Mouse (Mus musculus): ENCODE measurements at regions not wholly inside any gene's neighbourhood (a gene's known extent, or its start where the extent isn't known, plus 50 kb on each side); places are given as distances from the start of the nearest gene placed in this dataset.

DNA sequence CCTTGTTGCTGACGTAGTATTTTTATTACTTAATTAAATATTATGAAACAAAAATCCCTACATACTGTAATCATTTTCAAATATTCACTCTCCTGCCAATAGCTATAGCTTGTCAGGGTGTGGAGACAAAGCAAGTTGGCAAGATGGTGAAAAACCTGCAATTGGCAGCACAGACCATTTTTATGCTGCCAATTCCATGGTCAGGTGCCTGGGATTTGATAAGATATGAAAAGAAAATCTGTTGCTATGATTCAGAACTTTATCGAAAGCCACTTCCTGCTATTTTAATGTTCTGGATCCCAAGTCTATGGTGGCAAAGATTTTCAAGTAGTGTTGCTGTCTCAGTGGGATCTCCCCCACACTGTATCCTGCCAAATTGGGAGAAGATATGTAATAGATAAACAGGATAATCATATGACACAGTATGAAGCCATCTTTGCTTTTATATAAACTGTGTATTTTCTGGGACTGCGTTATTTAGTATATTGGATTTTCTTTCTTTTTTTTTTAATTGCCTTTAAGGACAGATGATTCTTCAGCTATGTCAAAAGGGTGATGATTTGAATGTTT is 165.3 kb upstream of the Lrrc3b start:
- DNase-seq: no peak

DNA sequence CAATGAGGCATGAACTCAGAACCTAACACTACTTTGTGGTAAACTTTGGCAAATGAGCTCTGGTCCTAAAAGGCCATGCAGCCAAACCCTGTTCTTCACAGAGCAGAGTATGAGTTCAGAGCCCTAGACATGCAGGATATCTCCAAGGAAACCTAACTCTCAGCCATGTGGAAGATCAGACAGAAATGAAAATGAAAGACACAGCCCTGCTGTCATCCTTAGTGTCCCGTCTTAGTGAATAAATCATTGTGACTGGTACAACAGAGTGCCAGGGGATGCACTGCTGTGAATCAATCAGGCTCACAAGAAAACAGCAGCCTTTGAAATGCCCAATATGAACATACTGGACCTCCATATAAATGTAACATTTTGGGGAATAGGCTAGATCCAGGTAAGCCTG is 171.4 kb upstream of the Lrrc3b start:
- DNase-seq: no peak

DNA sequence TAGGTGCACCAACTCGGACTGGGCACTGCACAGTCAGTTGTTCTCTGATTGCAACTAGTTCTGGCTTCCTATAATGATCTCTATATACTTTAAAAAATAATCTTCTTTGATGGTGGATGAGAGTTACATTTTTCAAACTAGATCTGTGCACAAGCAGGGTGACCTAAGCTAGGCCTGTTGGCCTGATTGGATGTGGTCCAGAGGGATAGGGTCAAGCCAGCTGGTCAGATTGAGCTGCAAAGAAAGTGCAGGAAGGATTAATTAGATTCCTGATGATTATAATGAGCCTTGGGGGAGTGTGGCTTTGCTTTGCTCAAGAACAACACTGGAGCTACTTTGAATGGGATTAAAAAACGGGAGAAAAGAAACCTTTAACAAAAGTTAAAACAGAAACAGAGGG is 195.8 kb upstream of the Lrrc3b start:
- DNase-seq: no peak

DNA sequence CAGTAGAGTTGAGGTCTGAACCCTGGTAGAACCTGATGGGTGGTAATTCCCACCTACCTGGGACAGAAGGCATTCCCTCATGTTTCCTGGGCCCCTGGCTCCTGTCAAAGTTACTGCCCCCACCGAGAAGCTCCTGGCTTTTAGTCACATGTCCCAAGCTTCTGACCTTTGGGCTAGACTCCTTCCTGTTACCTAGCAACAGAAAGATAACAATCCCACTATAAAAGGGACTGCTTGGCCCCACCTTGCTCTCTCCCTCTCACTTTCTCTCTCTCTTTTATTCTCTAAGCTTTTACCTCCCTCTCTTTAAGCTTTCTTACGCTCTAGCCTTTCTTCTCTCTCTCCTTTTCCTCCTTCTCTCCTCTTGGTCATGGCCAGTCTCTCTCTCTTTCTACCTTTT is 198.9 kb upstream of the Lrrc3b start:
- no peak for DNase-seq

DNA sequence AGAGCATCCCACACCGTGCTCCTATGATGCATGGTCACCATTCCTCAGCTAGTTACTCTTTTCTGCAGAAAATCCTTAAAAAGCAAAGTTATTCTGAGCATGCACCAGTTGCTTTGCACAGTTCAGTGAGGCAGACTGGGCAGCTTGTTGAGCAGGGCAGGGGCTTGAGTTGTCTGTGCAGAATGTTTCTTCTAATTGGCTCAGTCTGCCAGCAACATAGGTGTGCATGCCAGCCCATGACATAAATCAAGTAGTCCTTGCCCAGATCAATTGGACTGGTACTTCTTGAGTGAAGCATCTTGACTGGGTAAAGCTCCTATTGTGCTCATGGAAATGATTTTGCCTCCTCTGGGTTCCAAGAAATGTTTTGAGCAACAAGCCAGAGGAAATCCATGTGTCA is 200.1 kb upstream of the Lrrc3b start:
- DNase-seq: no peak

DNA sequence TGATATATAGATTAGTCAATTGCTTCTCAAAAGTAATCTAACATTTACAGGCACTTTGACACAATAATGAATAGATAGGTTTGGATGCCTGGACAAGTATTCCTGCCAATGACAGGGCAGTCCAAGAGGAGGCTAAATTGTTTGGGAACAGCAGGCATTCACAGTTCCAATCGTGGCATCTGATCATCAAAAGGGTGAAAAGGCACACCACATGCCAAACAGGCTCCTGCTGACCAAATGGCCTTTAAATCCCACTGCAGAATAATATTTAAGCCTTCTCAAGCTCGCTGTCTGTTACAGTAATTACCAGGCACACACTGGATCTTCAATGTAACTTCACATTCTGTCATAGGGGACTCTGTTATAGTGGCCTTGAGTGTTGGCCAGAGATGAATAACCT is 222.1 kb upstream of the Lrrc3b start:
- DNase-seq: no peak

DNA sequence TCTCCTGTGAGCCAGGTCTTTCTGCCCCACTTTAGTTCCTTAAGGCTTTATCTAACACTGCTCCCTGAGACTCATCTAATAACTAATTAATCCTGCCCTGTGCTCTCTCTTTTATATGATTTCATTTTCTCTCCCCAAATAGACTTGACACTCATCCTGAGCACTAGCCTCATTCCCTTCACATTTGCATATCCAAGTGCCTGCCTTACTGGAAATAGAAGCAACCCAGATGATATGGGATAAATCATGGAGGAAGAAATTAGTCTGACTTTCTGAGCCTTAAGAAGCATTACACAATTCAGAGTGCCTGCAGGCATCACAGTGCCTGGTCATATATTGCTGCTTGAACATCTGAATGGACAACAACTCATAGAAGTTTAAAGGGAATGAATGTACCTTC is 233.5 kb upstream of the Lrrc3b start:
- no peak for DNase-seq

DNA sequence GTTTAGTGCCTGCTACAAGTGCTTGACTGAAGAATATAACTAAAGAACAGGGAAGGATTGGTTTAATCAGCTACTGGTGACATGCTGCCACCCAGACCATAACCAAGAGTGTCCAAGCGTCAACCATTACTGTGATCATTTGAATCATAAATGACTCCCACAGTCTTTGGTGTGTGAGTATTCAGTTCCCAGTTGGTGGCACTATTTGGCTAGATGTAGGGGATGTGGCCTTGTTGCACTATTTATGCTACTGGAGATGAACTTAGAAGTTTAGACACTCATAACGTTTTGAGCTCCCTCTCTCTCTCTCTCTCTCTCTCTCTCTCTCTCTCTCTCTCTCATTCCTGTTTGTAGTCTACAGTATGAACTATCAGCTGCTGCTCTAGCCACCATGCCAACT is 238.4 kb upstream of the Lrrc3b start:
- DNase-seq: no peak

DNA sequence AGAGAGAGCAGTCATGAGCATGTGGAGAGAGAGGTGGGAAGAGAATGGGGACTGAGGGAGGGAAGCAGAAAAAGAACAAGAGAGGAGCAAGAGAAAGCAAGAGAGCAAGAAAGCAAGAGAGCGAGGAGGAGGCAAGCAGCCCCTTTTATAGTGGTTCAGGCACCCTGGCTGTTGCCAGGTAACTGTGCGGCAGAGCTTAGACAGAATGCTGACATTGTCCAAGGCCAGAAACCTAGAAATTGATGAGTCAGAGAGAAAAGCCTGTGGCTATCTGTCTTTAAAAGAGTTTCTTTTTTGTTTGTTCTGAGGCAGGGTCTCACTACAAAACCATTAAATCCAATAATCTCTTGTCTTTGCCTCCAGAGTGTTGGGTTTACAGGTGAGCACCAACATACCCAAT is 240.7 kb upstream of the Lrrc3b start:
- no peak for DNase-seq

DNA sequence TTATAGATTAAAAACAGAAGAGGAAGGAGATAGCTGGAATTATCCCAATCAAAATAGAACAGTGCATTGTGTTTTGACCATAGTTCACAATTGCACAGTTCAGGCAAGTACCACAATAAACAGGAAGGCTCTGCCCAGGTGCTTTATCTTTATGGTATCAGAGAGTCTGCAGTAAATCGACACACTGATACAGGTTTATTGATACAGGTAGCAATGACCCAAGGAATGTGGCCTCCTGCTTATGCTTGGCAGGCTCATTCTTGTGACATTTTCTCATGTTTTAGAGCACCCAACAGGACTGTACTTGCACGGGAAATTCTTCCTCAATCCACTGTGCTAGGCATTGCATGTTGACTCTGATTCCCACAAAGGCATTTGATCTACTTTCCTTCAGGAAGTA is 259.2 kb upstream of the Lrrc3b start:
- no peak for DNase-seq

DNA sequence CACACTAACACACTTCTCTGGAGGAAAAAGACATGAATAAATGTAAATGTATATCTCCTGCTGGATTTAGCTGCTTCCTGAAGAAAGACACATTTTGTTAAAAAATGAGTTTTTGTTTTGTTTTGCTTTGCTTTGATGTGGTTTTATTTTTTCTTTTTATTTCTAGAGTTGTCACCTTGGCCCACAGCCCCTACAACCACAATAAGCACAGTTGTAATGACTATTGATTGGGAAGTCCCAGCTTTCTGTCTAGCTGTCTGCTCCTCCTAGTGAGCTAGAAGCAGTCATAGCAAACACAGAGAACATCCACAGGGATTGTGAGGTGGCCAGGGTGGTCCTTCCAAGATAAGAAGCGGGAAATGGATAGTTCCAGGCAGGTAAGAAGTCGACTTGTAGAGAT is 259.8 kb upstream of the Lrrc3b start:
- DNase-seq: no peak

DNA sequence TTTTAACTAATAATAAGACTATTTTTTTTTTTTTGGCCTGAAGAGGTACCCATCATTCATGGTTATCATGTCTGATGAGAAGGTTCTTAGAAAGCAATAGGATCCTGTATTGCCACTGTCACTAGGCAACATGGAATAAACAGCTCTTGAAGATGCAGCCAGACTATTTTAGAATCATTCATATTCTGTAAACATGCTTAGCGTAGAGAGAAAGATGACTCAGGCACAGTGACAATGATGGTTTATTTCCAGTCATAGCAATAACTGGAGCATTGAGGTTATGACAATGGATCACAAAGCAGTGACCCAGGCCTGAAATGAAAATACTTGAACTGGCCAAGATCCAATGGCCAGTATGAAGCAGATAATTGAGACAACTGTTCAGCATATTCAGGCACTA is 283.3 kb upstream of the Lrrc3b start:
- no peak for DNase-seq

DNA sequence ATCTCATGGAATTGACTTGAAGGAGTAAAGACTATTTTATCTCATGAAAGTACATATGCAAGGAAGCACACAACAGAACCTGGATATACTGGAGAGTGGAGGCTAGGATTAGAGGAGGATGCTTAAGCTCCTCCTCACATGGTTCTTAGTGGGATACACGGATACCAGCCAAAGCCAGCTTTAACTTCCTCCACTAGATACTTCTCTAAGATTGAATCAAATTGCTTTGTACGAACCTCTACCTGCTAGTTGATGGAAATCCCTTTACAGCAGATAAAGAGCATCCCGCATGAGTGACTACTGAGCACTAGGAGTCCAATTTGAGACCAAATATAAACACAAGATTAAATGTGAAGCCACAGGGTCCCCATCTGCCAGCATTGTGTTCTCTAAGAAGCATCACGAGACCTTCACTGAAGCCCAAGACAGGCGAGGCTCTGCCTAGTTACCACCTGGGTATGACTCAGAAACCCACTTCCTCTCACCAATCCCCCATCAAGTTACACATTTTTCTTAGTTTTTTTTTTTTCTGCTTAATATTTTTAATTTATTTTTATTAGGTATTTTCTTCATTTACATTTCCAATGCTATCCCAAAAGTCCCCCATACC is 307.9 kb upstream of the Lrrc3b start:
- no peak for DNase-seq

DNA sequence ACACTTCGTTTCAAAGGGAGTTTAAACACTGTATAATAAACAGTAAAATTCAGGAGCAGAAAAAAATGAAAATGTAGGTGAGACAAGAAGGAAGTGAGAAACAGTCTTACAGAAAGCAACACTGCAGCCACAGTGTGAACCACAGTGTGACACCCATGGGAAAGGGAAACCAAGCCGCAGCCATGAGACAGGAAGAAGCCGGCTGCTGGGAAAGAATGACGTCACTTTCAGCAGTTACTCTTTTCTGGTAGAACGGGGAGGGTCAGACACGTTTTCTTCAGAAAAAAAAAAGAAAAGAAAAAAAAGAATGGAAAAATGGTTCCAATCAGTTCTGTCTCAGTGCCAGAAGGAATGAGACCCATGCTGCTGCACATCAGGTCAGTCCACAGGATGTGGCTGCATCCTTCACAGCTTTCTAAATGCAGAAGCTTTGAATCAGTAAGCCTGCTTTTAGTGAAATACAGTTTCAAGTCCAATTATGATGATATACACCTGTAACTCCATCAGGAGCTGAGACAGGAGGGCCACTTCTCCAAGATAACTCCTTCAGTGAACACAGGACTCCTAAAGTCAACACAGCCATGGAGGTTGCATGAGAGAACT is 331.2 kb upstream of the Lrrc3b start:
- DNase-seq: no peak

DNA sequence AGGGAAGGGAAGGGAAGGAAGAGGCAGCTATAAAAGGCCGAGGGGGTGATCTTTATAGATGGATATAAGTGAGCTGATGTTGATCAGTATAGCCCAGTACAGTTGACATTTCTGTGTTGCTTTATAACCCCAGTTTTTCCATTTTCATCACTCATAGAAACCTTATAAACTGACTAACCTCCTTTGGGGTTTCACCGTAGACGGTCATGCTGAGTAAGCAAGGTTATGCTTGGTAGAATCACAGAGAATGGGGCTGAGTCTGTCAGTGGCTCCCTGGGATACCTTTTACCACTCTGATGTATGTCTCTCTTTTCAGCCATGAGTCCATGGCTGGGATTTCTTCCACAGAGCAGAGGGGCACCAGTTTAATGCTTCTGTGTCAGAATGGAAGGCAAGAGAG is 345.9 kb upstream of the Lrrc3b start:
- no peak for DNase-seq

DNA sequence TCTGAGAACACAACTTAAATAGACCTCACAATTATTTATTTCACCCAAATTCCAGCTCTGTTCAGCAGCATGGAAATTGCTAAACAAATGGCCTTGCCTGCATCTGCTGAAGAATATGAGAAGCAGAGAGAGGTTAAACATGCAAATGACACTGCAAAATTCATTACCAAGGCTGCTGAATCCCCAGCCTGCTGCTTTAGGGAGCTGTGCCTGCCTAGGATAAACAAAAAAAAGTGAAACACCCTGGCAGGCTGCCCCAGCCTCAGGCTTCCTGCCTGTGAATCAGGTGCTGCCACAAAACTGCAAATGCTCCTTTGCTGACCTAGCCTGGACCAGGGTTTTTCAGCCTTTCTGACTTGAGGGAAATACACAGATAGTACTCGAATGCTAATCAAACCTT is 346.4 kb upstream of the Lrrc3b start:
- DNase-seq: peak; percentile 14

DNA sequence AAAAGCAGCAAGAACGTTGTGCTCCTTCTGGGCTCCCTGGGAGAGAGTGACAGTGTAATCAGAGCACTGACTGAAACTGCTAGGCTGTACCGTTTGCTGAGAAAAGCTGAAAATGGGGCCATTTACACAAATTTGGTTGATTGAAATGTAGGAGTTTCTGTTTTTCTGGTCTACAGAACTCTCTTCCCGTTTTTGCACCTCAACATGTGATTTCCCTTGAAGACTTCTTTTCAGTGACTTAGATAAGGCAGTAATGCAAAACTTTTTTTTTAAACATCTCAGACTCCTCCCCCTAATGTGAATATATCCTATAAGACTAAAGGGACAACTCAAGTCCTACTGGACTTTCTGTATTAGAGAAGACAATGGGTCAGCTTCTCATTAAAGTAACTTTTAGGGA is 356.9 kb upstream of the Lrrc3b start:
- DNase-seq: no peak

DNA sequence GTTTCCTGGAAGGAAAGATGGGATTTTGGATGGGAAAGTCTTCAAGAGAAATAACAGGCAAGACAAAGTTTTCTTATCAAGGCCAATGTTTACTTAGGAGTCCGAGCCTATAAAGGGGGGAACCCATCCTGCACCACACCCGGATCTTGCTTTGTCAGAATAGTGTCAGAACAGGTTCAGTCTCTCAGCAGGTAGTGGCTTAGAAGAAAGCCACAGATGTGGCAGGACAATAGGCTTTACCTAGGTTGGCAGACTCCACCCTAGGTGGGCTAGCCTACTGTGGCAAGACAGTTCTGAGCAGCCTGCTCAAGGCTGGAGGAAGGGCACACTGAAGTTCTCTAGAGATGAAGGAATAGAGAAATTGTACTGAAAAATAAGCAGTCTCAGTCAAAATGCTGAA is 358.2 kb upstream of the Lrrc3b start:
- no peak for DNase-seq

DNA sequence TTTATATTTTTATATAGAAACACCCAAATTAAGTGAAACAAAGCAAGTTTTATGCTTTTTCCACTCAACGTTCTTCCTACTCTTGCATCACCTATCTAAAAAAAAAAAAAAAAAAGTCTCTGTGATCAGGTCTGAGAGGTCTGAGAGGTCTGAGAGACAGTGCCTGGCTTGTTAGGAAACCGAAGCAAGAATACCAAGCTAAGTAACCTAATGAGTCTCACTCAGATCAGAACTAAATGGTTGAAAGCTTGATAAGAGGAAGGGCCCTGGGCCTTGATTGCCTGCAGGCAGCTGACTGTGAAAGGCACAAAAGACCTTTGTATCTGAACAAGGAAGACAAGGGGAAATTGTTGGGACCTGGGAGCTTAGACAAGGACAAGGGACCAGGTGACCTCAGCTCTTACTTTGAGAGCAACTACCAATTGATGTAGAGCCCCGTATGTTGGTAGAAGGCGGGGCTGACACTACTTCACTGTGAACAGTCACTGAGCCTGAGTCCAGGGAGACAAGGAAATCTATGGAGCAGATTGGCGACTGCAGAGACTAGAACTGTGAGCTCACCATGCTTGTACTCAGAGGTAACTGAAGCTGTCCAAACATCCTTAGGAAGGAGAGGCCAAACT is 362.8 kb upstream of the Lrrc3b start:
- DNase-seq: no peak

DNA sequence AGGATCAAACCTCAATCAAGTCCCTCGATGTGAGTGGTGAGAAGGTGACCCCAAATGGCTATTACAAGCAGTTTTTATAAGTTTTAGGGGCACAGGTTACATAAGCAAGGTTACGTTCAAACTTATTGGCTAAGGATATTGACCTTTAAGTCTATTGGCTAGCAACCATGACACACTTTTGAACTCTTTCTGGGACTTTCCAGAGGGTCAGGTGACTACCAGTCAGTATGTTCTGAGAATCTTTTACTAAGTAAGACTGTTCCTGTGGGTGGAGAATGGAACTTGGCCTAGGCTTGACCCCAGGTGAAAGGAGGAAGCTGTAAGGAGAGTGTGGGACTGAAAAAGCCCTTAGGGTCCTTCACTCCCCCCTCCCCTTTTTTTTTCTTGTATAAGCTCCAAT is 370.3 kb upstream of the Lrrc3b start:
- no peak for DNase-seq

DNA sequence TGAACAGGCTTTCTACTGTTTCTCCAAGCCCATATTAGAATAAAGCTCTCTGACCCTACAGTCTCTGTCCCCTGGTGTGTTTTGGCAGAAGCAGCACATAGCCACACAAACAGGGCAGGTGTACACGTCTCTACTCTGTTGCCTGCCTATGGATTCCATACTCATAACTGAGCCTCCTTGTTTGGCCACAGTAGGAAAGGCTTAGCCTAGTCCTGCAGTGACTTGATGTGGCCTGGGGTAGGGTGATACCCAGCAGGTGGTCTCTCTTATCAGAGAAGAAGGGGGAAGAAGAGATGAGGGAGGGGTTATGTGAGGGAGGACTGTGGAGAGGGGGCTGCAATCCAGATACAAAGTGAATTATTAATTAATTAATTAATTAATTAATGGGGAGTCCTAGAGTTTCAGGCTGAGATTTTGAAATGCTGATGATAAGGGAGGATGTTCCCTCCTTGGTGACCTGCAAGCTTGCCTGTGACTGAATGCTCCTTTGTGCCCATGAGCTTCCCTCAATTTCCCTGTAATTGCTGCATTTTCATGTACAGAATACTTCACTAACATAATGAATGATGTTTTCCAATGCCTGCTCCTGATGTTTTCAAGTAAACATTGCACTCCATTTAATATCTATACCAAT is 402.7 kb upstream of the Lrrc3b start:
- no peak for DNase-seq

DNA sequence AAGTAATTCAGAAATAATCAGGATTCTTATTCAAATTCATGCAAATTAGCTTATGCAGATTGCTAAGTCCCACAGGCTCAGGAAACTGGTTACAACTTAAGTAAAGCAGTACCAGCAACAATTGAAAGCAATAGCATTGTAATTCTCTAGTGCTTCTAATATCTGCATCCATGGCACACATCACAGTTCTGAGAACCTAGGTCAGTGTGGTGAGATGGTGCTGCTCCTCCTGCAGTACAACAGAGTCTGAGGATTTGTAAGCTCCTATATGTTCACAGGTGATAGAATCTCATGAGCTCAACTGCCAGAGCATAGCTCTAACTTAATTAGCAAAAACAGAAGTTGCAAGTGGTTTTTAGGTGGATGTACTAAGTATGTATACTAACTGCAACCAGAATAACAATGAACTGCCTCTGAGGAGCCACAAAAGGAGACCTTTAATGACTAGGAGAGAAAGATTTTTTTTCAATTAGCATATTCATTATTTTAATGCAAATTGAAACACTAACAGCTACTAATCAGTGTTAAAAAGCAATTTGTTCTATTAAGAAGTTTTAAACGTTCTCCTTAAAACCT is 403.3 kb upstream of the Lrrc3b start:
- DNase-seq: no peak

DNA sequence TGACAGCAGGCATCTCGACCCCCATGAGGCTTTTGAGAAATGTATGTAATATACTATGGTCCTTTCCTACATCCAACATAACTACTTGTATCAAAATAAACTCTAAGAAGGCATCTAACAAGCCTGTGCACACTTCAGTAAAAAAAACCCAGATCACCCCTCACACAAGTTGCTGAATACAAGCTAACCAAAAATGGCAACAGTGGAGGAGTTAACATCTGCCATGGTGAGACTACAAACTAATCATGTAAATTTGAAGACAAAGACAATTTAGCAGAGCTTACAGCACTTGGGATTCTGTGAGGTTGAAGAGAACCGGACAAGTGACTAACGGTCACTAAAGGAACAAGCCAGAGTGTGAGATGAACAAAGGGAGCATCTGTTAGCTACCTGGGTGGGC is 380.6 kb upstream of the Ngly1 start:
- DNase-seq: no peak
